Mouse (Mus musculus): ENCODE data around the gene Arfgef3.

Arfgef3 gene

DNA sequence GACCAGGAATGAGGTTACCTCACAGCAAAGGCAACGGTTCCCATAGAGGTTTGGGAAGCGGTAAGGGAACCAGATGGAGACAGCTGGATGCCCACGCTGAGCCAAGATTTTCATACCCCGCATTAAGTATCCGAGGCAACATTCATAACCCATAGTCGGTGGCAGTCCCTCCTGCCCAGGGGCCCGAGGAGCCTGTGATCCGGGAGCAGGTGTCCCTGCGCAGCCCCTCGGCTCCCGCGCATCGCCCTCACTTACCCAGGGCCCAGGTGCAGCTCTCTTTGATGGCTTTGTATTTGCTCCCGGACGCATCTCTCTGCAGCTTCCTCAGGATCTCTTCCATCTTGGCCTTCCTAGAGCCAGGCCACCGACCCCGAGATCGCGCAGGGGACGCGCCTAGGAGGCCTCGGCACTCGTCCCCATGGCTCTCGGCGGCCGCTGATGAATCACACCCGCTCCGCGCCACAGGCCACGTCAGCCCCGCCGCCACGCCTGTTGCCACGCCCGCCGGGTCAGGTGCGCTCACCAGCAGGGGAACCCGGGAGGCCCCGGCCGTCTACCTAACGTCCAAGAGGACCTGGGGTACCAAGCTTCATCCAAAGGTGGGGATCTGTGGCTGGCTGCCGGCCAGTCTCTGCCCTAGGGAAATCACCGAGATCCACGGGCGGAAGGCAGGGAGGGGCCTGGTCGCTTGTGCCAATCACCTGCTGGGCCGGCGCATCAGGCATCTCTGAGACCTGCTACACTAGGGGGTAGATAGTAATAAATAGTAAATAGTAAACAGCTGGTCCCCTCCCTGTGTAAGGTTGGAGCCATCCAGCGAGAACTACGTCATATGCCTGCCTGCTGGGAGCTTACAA, at the start of gene Arfgef3:
Arfgef3 (minus strand) TSS at position 664 of the 857 bp plus-strand sequence.
- DNase-seq = peak; percentile 35 to 37

- no peak for DNase-seq
These were observed 46.3 kb upstream of the Arfgef3 start for GRCm38 (mm10) chr10:18790063-18790462.

DNA sequence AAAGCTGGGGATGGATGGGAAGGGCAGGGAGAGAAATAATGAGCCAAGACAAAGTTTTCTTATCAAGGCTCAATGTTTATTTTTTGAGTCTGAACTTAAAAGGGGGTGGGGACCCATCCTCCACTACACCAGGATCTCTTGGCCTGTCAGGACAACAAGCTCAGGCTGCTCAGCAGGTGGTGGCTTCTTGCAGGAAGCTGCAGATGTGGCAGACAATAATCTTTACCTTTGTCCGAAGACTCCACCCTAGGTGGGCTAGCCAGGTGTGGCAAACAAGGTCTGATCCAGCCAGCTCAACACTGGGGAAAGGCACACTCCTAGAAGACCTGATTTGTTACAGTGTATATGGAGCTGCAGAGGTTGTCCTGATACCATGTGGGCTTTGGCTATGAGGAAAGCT, 44.9 kb upstream of the Arfgef3 start:
- no peak for DNase-seq

DNA sequence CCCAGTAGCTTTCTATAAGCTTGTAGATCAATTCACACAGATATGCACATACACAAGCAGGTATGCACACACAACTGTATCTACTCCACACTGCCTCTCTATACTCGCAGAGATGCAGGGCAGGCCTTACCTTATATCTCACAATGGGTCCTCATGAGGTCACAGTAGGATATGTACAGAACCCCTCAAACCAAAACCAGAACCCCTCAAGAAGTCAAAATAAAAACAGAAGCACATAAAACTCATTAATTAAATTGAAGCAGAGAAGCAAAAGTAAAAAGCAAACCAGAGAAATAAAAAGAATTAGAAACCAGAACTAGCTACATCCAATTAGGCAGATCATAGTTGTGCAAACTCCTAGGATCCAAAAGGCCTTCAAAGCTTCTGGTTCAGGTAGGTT, 42.9 kb upstream of the Arfgef3 start, which contains the start of gene Gm4922:
Gm4922 (minus strand) TSS at position 101 of the 400 bp plus-strand sequence.
- DNase-seq = no peak

GRCm38 (mm10) chr10:18777546-18777945, 33.8 kb upstream of the Arfgef3 start:
- DNase-seq = no peak

DNA sequence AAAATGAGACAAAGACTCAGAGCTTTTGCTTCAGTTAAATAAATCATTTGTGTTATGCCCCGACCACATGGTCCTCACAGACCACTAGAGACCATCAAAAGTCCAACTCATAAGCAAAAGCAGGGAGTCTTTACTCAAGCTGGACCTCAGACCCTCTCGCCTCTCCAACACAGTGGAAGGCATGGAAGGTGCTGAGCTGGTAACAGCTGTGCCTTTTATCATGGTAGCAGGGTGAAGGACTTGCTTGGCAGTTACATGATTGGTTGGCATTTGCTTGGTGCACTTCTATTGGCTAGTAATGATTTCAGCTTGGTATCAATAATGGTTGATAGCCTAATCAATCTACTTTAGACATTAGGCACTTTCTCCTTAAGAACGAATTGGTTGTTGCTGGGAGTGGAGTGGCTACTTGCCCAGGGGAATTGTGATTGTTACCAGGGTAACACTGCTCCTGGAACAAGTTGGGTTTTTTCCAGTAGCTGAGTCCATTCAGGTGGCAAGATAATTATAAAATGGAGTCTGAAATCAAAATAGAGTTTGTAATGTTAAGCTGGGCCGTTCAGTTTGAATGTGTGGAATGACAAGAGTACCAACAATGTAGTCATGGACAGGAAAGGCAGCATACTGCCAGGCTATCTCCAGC, 28.9 kb upstream of the Arfgef3 start:
- DNase-seq = no peak

DNA sequence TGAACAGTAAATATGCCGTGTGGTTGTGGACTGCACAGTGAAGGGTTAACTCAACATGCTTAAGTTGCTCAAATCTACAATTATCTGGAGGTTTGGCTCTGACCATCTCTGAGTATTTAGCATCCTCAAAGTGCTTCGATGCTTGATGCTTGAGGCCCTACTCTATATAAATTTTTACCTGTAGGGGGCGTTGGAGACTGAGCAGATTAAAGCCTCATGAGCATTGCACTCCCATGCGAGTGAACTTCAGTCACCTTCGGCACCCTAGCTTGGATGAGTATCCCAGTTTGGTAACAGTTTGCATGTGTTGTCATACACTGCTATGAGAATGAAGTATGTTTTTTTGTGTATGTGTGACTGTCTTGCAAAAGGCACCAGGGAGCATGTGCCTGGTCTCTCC, 26.2 kb upstream of the Arfgef3 start:
- no peak for DNase-seq

DNA sequence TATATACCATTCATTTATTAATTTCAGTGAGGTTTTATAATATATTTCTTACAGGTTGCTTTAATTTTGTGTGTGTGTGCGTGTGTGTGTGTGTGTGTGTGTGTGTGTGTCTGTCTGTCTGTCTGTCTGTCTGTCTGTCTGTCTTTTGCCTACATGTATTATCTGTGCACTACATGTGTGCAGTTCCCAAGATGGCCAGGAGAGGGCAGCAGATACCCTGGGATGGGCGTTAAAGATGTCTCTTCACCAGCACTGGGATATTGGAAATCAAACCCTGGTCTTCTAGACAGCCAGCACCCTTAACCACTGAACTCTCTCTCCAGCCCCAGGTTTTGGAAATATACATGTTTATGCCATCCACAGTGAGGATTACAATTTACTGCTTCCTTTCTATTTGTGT, 16.5 kb upstream of the Arfgef3 start:
- peak; percentile 35 to 44 for DNase-seq

GRCm38 (mm10) chr10:18750057-18750456, 6.3 kb upstream of the Arfgef3 start:
- DNase-seq = no peak

GRCm38 (mm10) chr10:18742086-18742485, 1.7 kb downstream of the Arfgef3 start:
- no peak for DNase-seq

DNA sequence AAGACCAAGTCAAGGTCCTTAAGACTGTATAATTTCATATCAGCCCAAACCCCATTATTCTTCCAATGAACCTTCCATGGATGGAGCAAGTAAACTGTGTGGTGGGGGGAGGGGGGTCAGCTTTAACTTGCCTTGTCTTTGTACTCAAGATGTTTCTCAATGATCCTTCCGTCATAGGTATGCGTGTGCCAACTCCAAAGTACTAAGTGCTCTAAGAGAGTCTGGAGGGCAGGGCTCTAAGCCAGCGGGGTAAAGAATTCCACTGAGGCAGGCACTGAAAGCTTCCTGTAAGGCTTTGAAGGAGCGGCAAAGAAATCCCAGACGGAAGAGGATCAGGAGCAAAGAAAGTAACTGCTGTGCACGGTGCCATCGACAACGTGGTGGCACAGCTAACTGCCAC, 2.7 kb downstream of the Arfgef3 start:
- DNase-seq = no peak

- DNase-seq = no peak
These were observed 15.2 kb downstream of the Arfgef3 start for GRCm38 (mm10) chr10:18728548-18728947.

DNA sequence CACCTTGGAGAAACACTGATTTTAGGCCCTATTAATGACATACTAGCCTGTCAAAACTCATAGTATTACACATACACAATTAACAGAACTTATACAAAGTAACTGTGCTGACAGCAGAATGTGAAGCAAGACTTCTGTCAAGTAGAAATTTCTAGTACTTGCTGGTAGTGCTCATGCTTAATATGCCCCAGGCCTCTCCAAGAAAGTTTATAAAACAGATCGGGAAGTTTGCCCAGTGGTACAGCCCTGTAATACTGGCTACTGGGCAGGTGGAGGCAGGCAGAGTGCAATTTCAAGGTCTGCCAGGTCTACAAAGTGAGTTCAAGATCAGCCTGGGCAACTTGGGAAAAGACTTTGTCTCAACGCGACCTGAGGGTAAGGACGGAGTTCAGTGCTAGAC, 32.3 kb downstream of the Arfgef3 start:
- no peak for DNase-seq

- no peak for DNase-seq
These were observed 32.8 kb downstream of the Arfgef3 start for GRCm38 (mm10) chr10:18710949-18711348.

DNA sequence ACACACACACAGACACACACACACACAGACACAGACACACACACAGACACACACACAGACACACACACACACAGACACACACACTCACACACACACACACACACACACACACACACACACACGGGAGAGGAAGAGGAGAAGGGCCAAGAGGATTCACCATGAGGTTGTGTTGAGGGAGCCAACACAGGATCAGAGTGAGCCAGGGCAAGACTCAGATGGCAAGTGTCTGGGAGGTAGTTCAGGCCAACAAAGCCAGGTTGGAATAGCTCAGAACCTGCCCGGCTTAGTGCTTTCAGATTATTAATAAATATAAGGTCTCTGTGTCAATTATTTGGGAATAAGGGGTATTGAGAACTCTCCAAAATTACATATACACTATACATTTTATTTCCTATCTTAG, 33.9 kb downstream of the Arfgef3 start:
- no peak for DNase-seq

GRCm38 (mm10) chr10:18708641-18709040, 35.1 kb downstream of the Arfgef3 start:
- DNase-seq = no peak

GRCm38 (mm10) chr10:18704393-18705120, 39.2 kb downstream of the Arfgef3 start:
- no peak for DNase-seq

GRCm38 (mm10) chr10:18701517-18701916, 42.2 kb downstream of the Arfgef3 start:
- no peak for DNase-seq

- DNase-seq = no peak
These were observed 43.6 kb downstream of the Arfgef3 start for GRCm38 (mm10) chr10:18700117-18700516.

DNA sequence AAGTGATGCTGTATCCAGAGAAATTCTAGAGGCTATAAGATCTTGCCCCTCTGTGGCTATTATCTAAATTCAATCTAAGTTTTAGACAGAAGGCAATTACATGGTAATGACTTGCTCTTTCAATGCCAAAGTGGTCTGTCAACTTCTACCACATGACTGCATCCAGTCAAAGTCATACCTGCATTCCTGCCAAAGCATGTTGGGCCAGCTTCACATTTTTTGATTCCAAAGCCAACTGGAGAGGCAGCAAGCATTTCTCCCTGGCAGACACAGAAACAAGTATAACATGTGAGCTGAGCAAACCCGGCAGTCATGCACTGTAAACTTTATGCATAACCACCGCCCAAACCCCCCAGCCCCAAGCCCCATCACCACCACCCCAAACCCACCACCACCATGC, 44.6 kb downstream of the Arfgef3 start:
- no peak for DNase-seq

GRCm38 (mm10) chr10:18696461-18696860, 47.3 kb downstream of the Arfgef3 start:
- no peak for DNase-seq

- no peak for DNase-seq
These were observed 55.5 kb downstream of the Arfgef3 start for GRCm38 (mm10) chr10:18688234-18688633.

DNA sequence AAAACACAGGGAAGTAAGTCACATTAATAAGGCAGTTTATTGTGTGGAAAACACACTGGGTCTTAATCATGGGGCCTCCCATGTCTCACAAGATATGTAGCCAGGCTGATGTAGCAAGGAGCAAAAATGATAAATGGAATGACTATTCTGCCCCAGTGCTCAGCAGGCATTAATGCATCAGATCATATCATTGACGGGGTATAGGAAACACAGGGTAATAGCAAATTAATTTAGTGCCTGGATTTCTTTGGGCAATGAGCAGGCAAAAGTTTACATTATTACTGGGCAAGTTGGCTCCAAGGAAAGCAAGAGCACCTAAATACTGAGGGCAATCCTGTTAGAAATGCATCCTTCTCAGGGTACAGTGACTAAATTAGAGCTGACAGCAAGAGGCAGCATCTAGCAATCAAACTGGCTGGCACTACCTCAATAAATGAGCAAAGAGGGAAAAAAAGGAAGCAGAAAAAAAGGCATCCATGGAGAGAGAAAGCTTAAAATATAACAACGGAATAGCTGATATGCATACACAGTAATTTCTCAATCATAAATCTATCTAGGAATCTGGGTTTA, 62.3 kb downstream of the Arfgef3 start:
- no peak for DNase-seq

Measured in B cell, adult 2 months (primary cell).